Mouse (Mus musculus): ENCODE data around the gene Lgr5.

Lgr5 gene

GRCm38 (mm10) chr10:115587301-115587969 lies at the start of gene Lgr5:
Gene Lgr5, minus strand, starts transcription at chr10:115587780.
- DNase-seq (ENCODE audit: low read depth), result no peak

GRCm38 (mm10) chr10:115626678-115627077 lies 39.1 kb upstream of the Lgr5 start:
- DNase-seq (ENCODE audit: low read depth), result no peak

GRCm38 (mm10) chr10:115624957-115625356 lies 37.4 kb upstream of the Lgr5 start:
- DNase-seq (ENCODE audit: low read depth), result no peak

- no peak for DNase-seq (ENCODE audit: low read depth)
Measured at GRCm38 (mm10) chr10:115623956-115624671, 36.5 kb upstream of the Lgr5 start.

- no peak for DNase-seq (ENCODE audit: low read depth)
Measured at GRCm38 (mm10) chr10:115623481-115623880, 35.9 kb upstream of the Lgr5 start.

- DNase-seq (ENCODE audit: low read depth), result no peak
Measured at GRCm38 (mm10) chr10:115618288-115618856, 30.8 kb upstream of the Lgr5 start.

- peak; percentile 4 for DNase-seq (ENCODE audit: low read depth)
Measured at GRCm38 (mm10) chr10:115617456-115618287, 30.1 kb upstream of the Lgr5 start.

- DNase-seq (ENCODE audit: low read depth), result no peak
Measured at GRCm38 (mm10) chr10:115595748-115596147, 8.2 kb upstream of the Lgr5 start.

GRCm38 (mm10) chr10:115593651-115594050 lies 6.1 kb upstream of the Lgr5 start:
- DNase-seq (ENCODE audit: low read depth), result no peak

GRCm38 (mm10) chr10:115593221-115593620 lies 5.6 kb upstream of the Lgr5 start:
- no peak for DNase-seq (ENCODE audit: low read depth)

- no peak for DNase-seq (ENCODE audit: low read depth)
Measured at GRCm38 (mm10) chr10:115587979-115588378, 399 bp upstream of the Lgr5 start.

- no peak for DNase-seq (ENCODE audit: low read depth)
Measured at GRCm38 (mm10) chr10:115586246-115587231, 1.0 kb downstream of the Lgr5 start.

- DNase-seq (ENCODE audit: low read depth), result no peak
Measured at GRCm38 (mm10) chr10:115585491-115586245, 1.9 kb downstream of the Lgr5 start.

GRCm38 (mm10) chr10:115584656-115585055 lies 2.9 kb downstream of the Lgr5 start:
- DNase-seq (ENCODE audit: low read depth), result no peak

GRCm38 (mm10) chr10:115583071-115583470 lies 4.5 kb downstream of the Lgr5 start:
- no peak for DNase-seq (ENCODE audit: low read depth)

GRCm38 (mm10) chr10:115581971-115582370 lies 5.6 kb downstream of the Lgr5 start:
- no peak for DNase-seq (ENCODE audit: low read depth)

GRCm38 (mm10) chr10:115579494-115579893 lies 8.1 kb downstream of the Lgr5 start:
- no peak for DNase-seq (ENCODE audit: low read depth)

GRCm38 (mm10) chr10:115579076-115579475 lies 8.5 kb downstream of the Lgr5 start:
- no peak for DNase-seq (ENCODE audit: low read depth)

GRCm38 (mm10) chr10:115571734-115572440 lies 15.7 kb downstream of the Lgr5 start:
- no peak for DNase-seq (ENCODE audit: low read depth)

- DNase-seq (ENCODE audit: low read depth), result no peak
Measured at GRCm38 (mm10) chr10:115571317-115571716, 16.3 kb downstream of the Lgr5 start.

Data from c-Kit-positive CD71-positive TER-119-negative erythroid progenitor cells, embryonic 14.5 days (primary cell).